Mouse (Mus musculus) cerebellum, adult 11 months (tissue): ENCODE data around the gene Prr19.

Source experiments
- DNase-seq: peaks from one replicate; pipeline ENCODE4 v3.0.0; 2022

The Prr19 gene

DNA sequence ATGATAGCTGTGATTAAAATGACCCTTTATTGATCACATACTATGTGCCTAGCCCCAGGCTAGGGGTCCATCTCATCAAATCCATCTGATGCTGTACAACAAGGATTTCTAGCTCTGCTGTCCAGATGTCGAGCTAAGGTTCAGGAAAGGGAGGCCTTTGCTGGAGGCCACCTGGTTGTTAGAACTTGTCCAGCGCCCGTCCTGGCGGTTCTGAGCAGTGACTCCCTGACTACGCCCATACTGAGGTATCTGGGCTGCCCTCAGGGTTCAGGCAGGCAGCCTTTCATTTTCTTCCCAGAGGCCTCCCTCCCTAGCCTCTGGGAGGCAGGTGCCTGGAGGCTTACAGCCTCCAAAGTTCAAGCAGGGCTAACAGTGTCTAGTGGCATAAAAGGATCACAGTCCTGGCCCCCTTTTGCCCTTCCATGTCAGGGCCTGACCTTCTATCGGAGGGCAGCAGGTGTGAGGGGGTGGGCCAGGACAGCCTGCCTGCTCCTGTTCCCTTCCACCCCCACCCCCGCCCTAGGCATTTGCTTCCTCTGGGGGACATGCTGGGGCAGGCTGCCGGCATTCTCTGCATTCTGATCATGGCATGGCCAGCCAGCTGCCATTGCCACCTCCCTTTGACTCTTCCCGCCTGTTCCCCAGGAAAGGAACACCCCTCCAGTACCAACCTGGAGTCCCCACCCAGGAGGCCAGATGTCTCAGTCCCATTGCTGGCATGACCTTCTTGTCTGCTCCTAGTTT is 25.5 kb upstream of the Prr19 start:
- DNase-seq = no peak

DNA sequence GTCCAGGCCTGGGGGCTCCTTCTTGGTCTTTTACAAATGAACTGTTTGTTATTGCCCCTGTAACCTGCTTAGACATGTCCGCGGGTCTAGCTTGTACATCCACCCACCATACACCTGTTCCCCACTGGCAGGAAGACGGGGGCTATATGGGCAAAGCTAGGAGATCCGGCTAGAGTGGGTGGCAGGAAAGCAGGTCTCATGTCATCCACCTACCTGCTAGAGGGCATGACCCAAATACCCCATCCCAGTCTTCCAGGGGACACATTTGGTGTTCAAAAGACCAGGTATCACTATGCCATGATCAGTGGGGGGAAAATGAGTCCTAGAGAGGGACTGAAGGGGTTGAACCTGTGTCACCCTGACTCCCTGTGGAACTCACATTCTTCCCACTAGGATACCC is 23.8 kb upstream of the Prr19 start:
- DNase-seq = peak; percentile 31

DNA sequence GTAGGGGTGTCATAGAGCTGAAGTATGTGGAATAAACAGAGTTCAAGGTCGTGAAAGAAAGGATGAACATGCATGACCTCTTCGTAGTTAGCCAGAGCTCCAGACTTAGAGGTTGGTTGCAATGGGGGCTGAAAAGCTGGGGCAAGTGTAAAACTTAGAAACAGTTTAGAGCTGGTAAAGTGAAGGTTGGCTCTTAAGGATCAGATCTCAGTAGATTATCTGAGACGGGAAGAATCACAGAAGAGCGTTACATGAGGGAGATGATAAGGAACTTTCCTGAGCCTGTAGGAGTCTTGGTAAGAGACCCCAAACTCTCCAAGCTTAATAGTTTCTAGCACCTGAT is 23.2 kb upstream of the Prr19 start:
- DNase-seq = no peak

DNA sequence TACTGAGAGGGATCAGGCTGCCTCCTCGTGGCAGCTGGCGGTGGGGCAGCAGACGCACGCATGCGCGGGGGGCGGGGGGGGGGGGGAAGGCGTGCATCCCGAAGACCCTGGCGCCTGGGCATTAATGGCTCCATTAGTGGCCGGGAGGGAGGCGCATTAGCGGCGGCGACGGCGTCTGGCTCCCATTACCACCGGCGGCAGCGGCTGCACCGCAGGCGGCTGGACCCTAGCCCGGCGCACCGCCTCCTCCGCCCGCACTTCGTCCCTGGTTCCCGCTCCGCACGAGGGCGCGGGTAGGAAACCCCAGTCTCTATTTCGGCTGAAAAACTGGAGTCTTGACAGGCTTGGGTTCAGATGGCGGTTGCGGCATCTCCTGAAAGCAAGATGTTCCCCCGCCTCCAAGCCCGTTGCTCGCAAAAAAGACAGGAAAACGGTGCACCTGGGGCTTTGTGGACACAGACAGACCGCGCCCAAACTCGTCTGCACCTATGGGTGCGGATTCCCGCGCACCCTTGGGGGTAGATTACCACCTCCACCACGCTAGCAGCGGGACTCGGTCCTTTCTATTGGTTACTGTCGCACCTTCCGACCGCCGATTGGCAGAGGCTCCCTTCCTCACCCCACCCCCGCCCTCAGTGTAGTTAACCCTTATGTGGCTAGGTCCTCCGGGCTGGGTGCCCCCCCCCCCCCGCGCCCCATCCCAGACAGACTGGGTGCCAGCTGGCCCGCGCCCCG is 22.7 kb upstream of the Prr19 start:
- DNase-seq = peak; percentile 86

DNA sequence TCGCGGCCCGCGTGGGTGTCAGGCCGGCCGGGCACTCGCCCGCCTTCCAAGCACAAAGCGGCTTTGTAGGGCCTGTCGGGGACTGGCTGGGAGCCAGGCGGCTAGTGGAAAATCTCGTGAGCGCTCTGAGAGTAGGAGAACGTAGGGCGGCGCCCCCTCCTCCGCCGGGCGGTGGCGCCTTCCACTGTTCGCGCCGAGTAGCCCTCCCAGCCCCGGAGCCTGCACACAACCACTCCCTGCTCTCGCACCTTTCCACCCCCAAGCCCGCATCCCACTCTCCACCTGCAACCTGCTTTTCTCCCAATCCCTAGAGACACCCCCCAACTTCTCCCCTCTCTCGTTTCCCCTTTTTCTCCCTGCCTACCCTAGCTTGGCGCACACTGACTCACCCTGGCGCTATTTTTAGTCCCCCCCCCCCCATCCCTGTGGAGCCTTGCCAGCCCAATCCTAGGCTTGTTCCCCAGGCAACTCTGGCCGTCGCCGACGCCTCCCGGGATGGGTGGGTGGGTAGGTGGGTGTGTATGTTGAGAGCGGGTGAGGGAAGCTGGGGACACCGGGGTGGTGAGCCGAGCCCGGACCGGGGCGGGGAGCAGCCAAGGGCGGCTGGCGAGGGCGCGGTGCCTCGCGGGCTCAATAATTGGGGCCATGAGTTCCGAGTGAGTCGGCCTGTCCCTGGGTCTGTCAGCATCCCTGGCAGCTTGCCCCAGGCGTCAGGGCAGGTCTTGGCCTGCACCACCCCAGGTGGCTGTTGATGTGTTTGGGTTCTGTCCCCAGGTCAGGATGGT is 21.9 kb upstream of the Prr19 start:
- DNase-seq = peak; percentile 93

DNA sequence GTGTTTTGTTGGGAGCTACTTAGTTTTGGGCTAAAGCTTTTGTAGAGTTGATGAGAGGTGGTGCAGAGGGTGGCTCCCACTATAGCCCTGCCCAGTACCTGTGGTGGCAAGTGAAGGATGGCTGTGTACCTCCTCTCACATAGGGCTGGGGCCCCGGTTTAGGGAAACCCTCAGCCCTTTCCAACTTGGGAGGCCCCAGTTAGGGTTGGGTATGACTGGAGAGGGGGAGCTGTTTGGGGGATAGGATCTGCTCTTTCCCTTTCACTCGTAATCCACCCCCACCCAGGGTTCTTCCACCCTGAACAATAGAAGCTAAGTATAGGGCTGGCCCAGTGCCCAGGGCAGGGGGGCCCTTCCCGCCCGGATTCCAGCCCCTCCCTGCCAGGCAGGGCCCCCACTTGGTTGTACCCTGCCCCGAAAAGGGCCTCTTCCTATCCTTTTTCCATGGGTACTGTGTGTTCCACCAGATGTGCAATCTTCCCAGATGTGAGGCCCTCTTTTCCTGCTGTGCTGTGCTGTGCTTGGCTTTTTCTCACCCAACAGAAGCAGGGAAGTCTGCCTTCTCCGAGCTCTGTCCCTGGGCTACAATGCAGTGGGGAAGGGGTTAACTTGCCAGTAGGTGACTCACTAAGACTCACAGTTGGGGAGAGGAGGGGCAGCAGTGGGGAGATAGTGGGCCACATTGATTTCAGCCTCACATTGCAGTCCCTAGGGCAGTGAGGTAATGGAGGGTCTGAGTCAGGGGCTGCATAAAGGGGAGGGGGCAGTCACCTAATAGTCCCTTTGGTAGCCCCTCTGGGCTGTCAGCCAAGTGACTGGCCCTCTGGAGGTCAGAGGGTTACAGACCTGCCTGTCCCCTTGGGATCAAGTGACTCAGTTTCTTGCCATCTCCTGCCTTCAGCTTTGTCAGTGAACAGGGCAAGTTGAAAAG is 21.1 kb upstream of the Prr19 start:
- peak; percentile 67 for DNase-seq

DNA sequence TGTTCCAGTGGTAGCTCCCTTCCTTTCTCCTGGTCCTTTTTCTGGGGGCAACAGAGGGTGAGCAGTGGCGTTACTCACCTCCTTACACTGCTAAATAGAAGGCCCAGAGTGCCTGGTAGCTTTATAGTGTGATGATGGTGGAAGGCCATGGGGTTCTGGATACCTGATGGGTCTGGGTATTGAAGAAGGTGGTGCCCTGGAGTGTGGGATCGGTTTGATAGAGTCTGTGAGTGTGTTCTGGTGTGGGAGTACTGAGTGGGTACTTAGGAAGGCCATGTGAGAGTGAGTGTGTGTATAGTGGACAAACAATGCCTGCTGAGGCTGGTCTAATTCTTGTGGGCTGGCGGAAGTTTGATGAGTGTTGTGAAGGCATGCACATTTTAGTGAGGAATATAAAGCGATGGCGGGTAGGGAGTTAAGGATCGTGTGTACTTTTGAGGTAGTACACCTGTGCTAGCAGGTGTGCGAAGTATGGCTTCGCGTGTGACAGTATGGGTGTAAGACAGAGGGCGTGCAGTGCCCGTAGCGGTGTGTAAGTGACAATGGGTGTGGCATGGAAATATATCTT is 20.0 kb upstream of the Prr19 start:
- DNase-seq = peak; percentile 32

DNA sequence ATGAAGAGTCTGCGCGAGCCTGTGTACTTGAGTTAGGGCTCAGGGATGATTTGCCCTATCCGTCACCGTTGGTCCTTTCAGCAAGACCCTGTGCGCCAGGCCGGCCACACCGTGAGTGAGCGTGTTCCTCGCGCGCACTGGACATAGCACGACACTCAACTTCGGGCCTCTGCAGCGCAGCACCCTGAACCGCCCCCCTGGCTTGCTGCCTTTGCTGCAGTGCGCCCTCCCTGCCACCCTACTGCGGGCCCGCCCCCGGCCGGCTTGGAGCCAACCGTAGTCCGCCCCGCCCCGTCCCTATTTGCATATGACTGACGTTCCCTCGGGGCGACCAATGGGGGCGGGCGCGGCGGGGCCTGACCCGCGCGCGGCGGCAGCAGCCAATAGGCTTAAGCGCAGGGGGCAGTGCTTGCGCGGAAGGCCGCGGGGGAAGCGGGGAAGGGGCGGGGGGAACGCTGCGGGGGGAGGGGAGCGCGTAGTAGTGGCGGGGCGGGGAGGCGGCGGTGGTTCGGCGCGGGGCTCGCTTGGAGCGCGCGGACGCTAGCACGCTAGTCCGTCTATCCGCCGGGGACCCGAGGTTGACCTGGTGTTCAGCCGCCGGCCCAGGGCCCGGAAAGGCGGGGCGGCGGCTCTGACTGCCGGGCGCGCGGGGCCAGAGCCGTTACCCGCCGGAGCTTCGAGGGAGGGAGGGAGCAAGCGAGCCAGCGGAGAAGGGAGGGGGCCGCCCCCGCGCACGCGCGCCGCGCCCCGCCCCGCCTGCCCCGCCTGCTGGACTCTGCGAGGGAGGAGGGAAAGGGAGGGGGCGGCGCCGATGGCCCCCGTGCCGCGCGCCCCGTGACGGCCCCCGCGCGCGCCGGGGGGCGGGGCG is 19.2 kb upstream of the Prr19 start:
- DNase-seq = peak; percentile 96

DNA sequence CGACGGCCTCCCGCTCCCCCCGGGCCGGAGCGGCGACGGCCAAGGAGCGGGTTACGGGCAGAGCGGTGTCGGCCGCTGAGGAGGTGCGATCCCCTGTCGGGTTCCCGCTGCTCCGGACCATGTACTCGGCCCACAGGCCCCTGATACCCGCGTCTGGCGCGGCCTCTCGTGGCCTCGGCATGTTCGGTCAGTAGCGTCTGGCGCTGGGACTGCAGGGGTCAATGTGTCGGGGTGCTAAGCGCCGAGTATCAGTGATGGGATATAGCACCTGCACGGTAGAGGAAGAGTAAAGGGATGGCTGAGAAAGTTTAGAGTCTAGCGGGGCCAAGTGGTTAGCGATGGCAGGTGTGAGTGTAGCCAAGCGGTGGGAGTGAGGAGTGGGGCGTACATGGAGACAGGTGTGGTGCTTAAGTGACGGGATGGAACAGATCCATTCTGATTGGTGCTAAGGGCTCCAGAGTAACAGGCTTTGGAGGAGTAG is 18.4 kb upstream of the Prr19 start:
- peak; percentile 72 for DNase-seq

DNA sequence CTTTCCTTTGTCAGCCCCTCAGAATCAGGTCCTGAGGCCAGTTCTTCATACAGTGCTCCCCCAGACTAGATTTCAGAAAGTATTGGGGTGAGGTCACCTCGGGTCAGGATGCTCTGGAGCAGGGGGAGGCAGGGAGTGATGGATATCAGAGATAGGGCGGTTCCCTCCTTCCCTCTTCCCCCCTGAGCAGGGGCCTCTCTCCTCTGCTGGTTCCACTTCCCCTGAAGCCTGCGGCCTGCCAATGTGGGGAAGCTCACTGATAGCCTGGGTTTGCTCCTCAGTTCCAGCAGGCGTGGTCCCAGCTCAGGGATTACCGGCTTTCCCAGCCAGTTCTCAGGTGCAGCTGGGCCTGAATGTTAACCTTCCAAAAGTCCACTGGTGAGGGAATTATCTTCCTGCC is 17.6 kb upstream of the Prr19 start:
- peak; percentile 32 for DNase-seq

DNA sequence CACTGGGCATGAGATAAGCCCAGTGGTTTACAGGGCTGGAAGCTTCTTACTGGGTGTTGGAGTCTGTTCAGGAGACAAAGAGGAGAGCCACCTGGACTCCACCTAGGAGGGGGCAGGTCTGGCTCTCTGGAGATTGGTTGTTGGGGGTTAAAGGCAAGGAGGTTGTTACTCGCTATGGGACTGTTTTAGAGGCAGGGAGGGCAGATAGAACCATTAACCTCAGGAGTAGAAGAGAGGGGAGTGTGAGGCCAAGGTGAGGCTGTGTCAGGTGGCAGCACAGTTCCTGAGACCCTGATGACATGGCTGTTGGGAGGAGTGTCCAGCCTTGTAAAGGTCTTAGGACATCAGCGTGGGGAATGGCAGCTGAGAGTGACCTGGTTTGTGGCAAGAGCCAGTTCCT is 17.0 kb upstream of the Prr19 start:
- peak; percentile 24 for DNase-seq

DNA sequence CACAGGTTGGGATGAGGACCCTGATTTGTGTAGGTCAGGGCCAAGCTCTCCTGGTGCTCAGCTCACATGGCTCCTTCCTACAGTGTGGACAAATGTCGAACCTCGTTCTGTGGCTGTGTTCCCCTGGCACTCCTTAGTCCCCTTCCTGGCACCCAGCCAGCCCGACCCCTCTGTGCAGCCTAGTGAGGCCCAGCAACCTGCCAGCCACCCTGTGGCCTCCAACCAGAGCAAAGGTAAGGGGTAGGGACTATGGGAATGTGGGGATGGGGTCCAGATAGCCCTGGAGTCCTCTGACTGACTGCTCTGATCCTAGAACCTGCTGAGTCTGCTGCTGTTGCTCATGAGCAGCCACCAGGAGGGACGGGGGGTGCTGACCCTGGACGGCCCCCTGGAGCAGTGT is 16.4 kb upstream of the Prr19 start:
- peak; percentile 59 for DNase-seq

DNA sequence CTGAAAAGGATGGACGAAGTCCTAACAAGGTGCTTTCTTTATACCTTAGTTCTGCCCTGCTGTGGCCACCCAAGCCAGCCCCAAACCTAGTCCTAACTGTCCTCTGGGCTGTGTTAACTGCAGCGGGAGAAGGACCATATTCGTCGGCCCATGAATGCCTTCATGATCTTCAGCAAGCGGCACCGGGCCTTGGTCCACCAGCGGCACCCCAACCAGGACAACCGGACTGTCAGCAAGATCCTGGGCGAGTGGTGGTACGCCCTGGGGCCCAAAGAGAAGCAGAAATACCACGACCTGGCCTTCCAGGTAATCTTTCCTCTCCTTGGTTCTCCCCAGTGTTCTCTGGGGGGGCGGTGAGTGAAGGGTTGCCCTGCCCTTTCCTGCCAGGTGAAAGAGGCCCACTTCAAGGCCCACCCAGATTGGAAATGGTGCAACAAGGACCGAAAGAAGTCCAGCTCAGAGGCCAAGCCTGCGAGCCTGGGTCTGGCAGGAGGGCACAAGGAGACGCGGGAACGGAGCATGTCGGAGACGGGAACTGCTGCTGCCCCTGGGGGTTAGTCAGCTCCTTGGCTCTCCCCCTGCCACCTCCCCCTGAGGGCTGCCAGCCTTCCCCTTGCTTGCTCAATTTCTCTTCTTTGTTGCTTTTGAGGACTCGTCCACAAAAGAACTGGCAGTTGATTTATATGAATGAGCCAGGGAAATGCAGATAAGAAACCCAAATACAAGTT is 15.5 kb upstream of the Prr19 start:
- peak; percentile 24 for DNase-seq

DNA sequence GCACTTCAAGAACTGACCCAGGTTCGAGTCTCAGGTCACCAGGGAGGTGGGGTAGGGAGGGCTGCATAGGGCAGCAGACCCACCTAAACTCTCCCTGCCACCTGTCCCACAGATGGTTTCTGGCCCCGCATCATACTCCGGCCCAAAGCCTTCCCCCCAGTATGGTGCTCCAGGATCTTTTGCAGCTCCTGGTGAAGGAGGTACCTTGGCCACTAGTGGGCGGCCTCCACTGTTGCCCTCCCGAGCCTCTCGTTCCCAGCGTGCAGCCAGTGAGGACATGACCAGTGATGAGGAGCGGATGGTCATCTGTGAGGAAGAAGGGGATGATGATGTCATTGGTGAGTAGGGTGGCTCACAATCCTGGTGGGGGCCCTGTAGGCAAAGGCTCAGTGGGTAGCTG is 14.2 kb upstream of the Prr19 start:
- DNase-seq = no peak

DNA sequence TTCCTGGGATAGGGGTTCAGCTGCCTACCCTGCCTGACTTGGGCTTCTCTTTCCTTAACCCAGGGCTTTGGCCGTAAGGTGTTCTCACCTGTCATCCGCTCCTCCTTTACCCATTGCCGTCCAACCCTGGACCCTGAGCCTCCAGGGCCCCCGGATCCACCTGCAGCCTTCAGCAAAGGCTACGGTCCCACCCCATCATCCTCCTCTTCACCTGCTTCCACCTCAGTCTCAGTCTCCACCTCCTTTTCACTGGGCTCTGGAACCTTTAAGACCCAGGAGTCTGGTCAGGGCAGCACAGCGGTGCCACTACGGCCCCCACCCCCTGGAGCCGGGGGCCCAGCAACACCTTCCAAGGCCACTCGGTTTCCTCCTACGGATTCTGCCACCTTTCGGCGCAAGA is 13.2 kb upstream of the Prr19 start:
- no peak for DNase-seq

DNA sequence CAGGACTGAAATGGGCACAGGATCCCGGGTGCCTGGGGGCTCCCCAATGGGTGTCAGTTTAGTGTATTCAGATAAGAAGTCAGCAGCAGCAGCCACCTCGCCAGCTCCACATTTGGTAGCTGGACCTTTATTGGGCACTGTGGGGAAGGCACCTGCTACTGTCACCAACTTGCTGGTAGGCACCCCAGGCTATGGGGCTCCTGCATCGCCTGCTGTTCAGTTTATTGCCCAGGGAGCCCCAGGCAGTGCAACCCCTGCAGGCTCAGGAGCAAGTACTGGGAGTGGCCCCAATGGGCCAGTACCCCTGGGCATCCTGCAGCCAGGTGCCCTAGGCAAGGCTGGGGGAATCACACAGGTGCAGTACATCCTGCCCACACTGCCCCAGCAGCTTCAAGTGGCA is 12.5 kb upstream of the Prr19 start:
- DNase-seq = no peak

DNA sequence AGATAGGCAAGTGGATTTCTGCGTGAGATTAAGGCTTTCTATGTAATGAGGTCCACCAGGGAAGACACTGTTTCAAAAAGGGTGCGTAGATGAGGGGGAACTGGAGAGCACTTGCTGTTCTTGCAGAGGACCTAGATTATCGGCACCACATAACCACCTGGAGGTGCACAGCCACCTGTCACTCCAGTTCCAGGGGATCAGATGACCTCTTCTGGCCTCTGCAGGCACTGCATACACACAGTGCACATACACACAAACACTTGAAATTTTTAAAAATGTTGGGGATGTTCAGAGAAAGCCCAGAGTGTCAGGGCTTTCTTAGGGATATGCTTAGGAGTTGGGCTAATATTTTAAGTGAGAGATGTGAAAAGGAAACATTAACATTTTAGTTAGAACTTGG is 11.3 kb upstream of the Prr19 start:
- no peak for DNase-seq

DNA sequence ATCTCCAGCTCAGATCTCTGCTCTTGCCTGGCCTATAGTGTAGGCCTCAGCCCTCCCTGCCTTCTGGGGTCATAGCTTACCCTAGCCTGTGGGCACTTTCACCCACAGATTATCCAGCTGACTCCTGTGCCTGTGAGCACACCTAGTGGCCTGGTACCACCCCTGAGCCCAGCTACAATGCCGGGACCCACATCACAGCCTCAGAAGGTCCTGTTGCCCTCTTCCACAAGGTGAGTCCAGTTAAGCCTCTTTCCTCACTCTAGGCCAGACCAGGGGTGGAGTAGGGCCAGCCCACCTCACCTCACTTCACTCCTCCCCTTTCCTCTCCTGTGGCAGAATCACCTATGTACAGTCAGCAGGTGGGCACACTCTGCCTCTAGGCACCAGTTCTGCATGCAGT is 10.7 kb upstream of the Prr19 start:
- DNase-seq = no peak

DNA sequence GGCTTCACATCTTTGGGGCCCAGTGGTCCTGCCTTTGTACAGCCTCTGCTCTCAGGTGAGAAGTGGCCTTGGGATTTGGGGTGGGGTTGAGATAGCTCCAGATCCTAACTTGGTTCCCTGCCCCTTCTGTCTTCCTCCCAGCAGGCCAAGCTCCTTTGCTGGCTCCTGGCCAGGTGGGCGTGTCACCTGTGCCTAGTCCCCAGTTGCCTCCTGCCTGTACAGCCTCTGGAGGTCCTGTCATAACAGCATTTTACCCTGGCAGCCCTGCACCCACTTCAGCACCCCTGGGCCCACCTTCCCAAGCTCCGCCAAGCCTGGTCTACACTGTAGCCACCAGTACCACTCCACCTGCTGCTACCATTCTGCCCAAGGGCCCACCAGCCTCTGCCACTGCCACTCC is 10.3 kb upstream of the Prr19 start:
- peak; percentile 37 for DNase-seq

DNA sequence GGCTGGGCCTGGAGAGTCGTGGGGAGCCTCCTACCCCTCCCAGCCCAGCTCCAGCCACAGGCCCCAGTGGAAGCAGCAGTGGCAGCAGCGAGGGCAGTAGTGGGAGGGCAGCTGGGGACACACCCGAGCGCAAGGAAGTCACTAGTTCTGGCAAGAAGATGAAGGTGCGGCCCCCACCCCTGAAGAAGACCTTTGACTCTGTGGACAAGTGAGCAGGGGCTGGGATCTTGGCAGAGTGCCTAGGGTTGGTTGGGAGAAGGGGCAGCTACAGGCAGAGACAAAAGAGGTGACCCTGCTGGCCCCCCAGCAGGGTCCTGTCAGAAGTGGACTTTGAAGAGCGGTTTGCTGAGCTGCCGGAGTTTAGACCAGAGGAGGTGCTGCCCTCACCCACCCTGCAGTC is 9.1 kb upstream of the Prr19 start:
- DNase-seq = no peak
